Mouse (Mus musculus): ENCODE measurements at regions not wholly inside any gene's neighbourhood (a gene's known extent, or its start where the extent isn't known, plus 50 kb on each side); places are given as distances from the start of the nearest gene placed in this dataset.

DNA sequence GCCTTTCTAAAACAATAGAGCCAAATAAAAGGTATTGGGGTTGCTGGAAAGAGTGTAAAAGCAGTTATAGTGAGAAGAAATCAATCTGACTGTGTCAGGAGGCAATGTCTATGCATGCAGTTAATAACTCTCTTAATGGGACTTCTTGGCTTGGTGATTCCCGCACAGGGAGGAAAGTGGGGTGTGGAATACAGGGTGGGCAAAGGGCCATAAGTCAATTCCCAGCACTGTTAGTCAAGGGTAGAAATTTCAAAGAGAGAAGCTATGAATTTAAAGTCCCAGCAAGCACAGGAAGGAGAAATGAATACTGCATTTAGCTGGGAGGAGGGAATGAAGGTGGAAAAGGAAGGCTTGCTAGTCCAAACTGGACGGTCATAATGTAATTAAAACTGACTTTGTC lies 183.0 kb upstream of the Tle1 start:
- peaks cover 11% of the 10 kb centered on the region; the same call in 1 of the 2 replicates for H3K27me3 ChIP-seq
- H3K4me2 ChIP-seq (replicated peaks) = no peak overlapping the region
- no peak overlapping the region for H3K4me3 ChIP-seq
- no peak overlapping the region for H3K9ac ChIP-seq (replicated peaks)
- peaks cover 42% of the 10 kb centered on the region for H3K4me1 ChIP-seq
- ATAC-seq (replicated peaks) = no peak
- 27% methylated on average over 2 of the region's 2 CpGs for WGBS
- no peaks in the 10 kb centered on the region for H3K9me3 ChIP-seq
- H3K36me3 ChIP-seq = no peaks in the 10 kb centered on the region
- 0 out of 2 replicates have a peak overlapping the region, but pooled peaks have one; percentile 2 for H3K27ac ChIP-seq (replicated peaks)

DNA sequence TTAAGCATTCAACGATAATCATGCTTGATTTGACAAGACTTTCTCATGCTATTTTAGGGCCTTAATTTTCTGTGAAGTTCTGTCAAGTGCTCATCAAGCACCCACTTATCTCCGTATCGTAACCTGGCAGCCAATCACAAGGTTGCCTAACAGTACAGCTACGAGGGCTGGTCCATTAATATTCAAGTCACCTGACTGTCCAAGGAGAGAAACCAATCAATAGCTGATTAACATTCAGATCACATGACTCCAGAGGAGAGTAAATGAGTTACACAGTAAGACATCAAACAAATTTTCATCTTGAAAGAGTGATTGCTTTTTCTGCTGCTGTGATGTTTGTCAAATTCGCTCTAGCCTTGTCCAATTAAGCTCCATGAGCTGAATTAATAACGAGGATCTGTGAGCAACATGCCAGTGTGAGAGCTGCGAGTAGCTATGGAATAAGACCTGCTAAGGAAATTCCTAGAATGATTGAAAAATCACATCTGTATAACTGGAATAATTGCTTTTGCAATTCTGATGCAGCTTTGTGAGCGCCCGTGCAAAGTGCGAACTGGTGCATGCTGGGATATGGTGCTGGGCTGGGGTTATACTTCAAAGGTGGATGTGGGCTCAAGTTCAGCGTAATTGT lies 181.9 kb upstream of the Tle1 start:
- H3K4me3 ChIP-seq = peak overlapping the region; percentile 11; the same call in 1 of the 2 replicates
- H3K9ac ChIP-seq (replicated peaks) = no peak overlapping the region
- H3K4me2 ChIP-seq (replicated peaks) = peak overlapping the region; percentile 25
- ATAC-seq (replicated peaks) = peak; percentile 27; the same call in 1 of the 2 replicates
- no peaks in the 10 kb centered on the region for H3K9me3 ChIP-seq
- peaks cover 42% of the 10 kb centered on the region for H3K4me1 ChIP-seq
- peaks cover 5% of the 10 kb centered on the region; the same call in 1 of the 2 replicates for H3K27me3 ChIP-seq
- 11% methylated on average over 11 of the region's 11 CpGs for WGBS
- no peaks in the 10 kb centered on the region for H3K36me3 ChIP-seq
- H3K27ac ChIP-seq (replicated peaks) = no peak overlapping the region

DNA sequence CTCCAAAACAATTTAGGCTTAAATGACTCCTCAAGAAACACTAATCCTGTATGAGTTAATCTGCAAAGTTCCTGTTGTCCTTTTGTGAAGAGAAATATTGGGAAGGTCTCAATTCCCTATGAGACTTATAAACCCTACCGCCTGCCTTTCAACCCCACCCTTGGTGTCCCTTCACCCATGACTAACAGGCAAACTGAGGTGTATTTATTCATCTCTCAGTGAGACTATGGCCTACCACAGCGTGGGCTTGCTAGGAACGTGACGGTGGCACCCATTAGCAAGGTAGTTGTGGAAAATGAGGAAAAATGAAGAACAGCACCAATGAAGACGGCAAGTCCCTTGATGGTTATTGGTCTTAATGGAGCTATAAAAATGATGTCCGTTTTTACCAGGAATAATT lies 181.0 kb upstream of the Tle1 start:
- no peak for ATAC-seq (replicated peaks)
- H3K4me3 ChIP-seq = no peak overlapping the region
- H3K27ac ChIP-seq (replicated peaks) = no peak overlapping the region
- WGBS = 28% methylated on average over 6 of the region's 6 CpGs
- no peak overlapping the region for H3K9ac ChIP-seq (replicated peaks)
- peaks cover 42% of the 10 kb centered on the region for H3K4me1 ChIP-seq
- no peaks in the 10 kb centered on the region for H3K36me3 ChIP-seq
- peaks cover 5% of the 10 kb centered on the region; the same call in 1 of the 2 replicates for H3K27me3 ChIP-seq
- no peaks in the 10 kb centered on the region for H3K9me3 ChIP-seq
- no peak overlapping the region for H3K4me2 ChIP-seq (replicated peaks)

DNA sequence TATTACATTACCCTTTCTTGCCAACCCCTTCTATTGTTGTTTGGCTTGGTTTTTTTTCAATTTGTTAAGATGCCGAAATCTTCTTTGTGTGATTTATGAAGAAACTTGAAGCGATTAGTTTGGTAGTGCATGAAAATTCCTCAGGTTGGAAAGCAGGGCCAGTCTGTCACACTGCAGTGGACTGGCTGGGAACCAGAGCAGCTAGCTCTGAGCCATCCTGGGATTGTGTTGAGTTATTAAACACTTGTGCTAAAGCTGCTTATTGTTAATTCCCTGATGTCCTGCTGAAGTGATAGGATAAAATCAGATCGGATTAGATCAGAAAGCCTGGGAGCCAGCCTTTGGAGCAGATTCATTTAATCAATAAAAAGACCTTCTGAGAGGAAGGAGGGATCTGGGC lies 180.4 kb upstream of the Tle1 start:
- H3K9ac ChIP-seq (replicated peaks) = no peak overlapping the region
- no peak overlapping the region for H3K27ac ChIP-seq (replicated peaks)
- WGBS = 17% methylated on average over 3 of the region's 3 CpGs
- ATAC-seq (replicated peaks) = no peak
- H3K4me3 ChIP-seq = no peak overlapping the region
- H3K4me2 ChIP-seq (replicated peaks) = no peak overlapping the region
- peaks cover 10% of the 10 kb centered on the region; the same call in 1 of the 2 replicates for H3K27me3 ChIP-seq
- H3K9me3 ChIP-seq = no peaks in the 10 kb centered on the region
- no peaks in the 10 kb centered on the region for H3K36me3 ChIP-seq
- H3K4me1 ChIP-seq = peaks cover 41% of the 10 kb centered on the region

DNA sequence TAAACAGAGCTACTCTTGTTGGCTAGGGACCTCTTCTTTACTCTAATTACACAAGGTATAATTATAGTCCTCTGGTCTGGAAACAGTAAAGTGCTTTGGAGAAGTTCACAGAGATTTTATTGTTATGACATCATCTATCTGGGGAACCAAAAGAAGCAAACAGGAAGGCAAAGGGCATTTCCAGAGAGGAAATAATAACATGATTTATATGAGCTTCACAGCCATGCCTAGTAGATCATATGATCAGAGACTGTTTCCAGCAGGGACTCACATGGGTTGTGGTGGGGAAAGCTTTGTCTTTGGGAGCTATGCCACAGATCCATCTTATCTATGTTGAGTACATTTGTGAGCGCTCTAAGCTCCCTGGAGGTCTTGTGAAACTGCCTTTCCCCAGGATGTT lies 178.8 kb upstream of the Tle1 start:
- Histone ChIP-seq H3K4me2 (replicated peaks) (no peak overlapping the region), H3K4me3 (no peak overlapping the region), H3K4me1 (peaks cover 25% of the 10 kb centered on the region), H3K36me3 (no peaks in the 10 kb centered on the region), H3K9me3 (no peaks in the 10 kb centered on the region), H3K27ac (replicated peaks) (no peak overlapping the region), H3K9ac (replicated peaks) (no peak overlapping the region), H3K27me3 (peaks cover 10% of the 10 kb centered on the region; the same call in 1 of the 2 replicates)
- 98% methylated on average over 1 of the region's 1 CpGs for WGBS
- no peak for ATAC-seq (replicated peaks)

DNA sequence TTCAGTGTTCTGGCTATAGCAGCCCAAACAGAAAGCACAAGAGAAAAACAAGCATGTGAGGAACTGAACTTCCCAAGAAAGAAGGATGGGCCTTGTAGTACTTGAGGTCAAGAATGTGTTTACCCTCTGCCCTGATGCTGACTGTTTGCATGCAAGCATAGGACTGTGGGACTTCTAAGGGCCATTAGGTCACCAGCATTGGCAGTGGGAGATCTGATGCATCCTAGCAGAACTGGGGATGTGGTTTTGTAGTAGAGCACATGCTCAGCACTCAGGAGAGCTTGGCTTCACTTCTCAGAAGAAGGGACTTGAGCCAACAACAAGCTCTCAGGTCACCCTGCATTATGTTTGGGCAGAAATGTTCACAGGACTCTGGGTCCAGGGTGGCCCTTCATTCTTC lies 178.3 kb upstream of the Tle1 start:
- Histone ChIP-seq H3K9me3 (no peaks in the 10 kb centered on the region), H3K4me1 (peaks cover 20% of the 10 kb centered on the region), H3K4me3 (no peak overlapping the region), H3K27me3 (peaks cover 10% of the 10 kb centered on the region; the same call in 1 of the 2 replicates), H3K9ac (replicated peaks) (no peak overlapping the region), H3K4me2 (replicated peaks) (no peak overlapping the region), H3K27ac (replicated peaks) (no peak overlapping the region), H3K36me3 (no peaks in the 10 kb centered on the region)
- no peak for ATAC-seq (replicated peaks)

DNA sequence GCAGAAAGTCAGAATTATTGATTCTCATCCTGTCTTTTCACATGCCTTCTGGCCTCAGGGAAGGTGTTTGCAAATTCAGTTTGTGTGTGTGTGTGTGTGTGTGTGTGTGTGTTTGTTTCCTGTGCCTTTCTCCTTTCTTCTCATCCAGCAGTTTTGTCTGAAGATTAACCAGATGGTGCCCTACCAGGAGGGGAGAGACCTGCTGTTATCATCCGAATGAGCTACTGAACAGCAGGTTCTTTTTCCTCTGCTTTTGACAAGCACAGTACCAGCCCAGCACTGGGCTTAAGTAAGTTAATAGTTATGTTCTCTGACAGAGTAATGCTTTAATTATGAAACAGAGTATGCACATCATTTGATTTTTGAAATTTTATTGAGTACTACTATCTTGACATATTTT lies 176.8 kb upstream of the Tle1 start:
- Histone ChIP-seq H3K9ac (replicated peaks) (no peak overlapping the region), H3K4me1 (peaks cover 5% of the 10 kb centered on the region), H3K36me3 (no peaks in the 10 kb centered on the region), H3K4me3 (no peak overlapping the region), H3K27ac (replicated peaks) (no peak overlapping the region), H3K9me3 (no peaks in the 10 kb centered on the region), H3K27me3 (peaks cover 10% of the 10 kb centered on the region; the same call in 1 of the 2 replicates), H3K4me2 (replicated peaks) (no peak overlapping the region)
- 29% methylated on average over 1 of the region's 1 CpGs for WGBS
- no peak for ATAC-seq (replicated peaks)

DNA sequence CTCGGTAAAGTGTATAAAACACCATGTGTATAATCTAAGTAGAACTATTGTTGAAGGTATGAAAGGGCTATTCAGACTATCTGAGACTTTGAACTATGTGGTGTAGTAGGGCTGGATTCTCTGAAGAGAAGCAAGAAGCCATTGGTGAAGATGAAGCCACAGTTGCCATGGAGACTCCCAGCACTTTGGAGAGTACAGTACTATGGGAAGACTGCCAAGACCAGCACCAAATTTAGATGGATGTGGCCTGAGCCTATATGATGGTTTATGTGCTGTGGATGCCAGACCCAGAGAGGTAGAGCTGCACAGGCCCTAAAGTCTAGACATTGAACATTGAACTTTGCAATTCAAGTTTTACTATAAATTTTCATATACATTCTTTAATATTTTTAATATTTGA lies 151.3 kb upstream of the Tle1 start:
- H3K4me2 ChIP-seq (replicated peaks) = no peak overlapping the region
- 22% methylated on average over 1 of the region's 1 CpGs for WGBS
- ATAC-seq (replicated peaks) = no peak

DNA sequence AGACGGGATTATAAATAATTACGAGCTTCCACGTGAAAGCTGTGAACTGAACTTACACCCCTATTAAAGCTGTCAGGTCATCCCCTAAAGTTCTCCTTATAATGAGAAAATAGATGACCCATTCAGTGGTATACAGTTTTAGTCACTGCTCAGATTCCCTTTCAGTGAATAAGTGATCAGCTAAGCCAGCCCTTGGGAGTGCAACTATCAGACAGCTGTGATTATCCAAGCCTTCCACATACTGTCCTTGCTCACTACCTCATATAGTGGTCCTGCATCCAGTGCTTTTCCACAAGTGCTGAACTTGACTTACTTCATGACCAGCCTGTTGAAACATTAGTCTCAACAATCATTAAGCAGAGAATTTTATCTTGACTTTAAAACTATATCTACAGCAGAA lies 131.2 kb upstream of the Tle1 start:
- H3K27me3 ChIP-seq = no peaks in the 10 kb centered on the region
- no peak overlapping the region for H3K27ac ChIP-seq (replicated peaks)
- ATAC-seq (replicated peaks) = no peak
- WGBS = 61% methylated on average over 3 of the region's 3 CpGs
- H3K9ac ChIP-seq (replicated peaks) = no peak overlapping the region
- no peak overlapping the region for H3K4me2 ChIP-seq (replicated peaks)
- peaks cover 17% of the 10 kb centered on the region for H3K4me1 ChIP-seq
- H3K9me3 ChIP-seq = no peaks in the 10 kb centered on the region
- no peak overlapping the region for H3K4me3 ChIP-seq
- H3K36me3 ChIP-seq = no peaks in the 10 kb centered on the region

More for the DNA sequence above, 151.3 kb upstream of the Tle1 start:
- H3K27me3 ChIP-seq = no peaks in the 10 kb centered on the region
- H3K27ac ChIP-seq (replicated peaks) = no peak overlapping the region
- no peaks in the 10 kb centered on the region for H3K36me3 ChIP-seq
- H3K9ac ChIP-seq (replicated peaks) = no peak overlapping the region
- no peak overlapping the region for H3K4me3 ChIP-seq
- H3K4me1 ChIP-seq = no peaks in the 10 kb centered on the region
- no peaks in the 10 kb centered on the region for H3K9me3 ChIP-seq

DNA sequence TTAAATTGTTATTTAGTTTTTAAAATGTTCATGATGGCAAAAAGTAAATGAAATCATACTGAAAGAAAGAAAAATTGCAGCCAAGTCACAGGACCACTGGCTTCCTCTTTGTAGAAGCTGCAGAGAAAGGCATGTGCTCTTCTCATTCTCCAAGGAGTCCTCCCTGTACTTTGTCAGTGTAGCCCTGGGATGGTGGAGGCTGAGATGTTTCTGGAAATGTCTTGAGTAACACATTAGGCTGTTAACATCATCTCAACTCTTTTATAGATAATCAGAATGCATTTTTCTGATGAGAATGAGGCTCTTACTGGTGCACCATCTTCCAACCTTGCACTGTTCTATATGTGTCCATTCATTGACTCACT lies 128.3 kb upstream of the Tle1 start:
- Histone ChIP-seq H3K27ac (replicated peaks) (peak overlapping the region; percentile 81), H3K9ac (replicated peaks) (no peak overlapping the region), H3K4me2 (replicated peaks) (no peak overlapping the region), H3K36me3 (no peaks in the 10 kb centered on the region), H3K9me3 (no peaks in the 10 kb centered on the region), H3K4me1 (peaks cover 17% of the 10 kb centered on the region), H3K27me3 (no peaks in the 10 kb centered on the region), H3K4me3 (no peak overlapping the region)
- peak; percentile 70 for ATAC-seq (replicated peaks)

DNA sequence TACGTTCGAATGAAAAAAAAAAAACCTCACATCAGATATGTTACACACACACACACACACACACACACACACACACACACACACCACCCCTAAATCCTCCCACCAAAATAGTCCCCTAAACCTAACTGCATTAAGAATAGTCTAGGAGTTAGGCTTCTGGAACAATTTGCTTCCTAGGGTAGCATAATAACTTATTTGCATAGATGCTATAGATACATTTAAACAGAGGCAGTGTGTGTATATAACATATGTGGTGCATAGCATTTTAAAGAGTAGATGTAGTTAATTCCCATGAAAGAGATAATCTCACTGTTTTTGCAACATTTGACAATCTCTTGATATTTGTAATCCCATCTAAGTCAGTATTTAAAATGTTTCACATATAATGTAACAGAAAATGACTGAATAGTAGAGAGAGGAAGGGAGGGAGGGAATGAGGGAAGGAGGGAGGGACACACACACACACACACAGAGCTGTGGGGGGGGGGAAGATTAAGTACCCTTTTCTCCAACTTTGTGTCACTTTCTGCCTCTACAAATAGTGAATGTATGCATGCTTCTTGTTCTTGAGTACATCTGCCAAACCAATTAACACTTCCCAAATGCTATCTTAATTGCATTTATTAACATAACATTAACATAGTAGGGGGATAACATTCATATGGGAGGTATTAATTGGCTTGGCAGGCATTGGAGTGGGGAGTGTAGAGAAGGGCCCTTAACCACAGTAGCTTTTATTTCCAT lies 127.7 kb upstream of the Tle1 start:
- peaks cover 17% of the 10 kb centered on the region for H3K4me1 ChIP-seq
- peak overlapping the region; percentile 81 for H3K27ac ChIP-seq (replicated peaks)

DNA sequence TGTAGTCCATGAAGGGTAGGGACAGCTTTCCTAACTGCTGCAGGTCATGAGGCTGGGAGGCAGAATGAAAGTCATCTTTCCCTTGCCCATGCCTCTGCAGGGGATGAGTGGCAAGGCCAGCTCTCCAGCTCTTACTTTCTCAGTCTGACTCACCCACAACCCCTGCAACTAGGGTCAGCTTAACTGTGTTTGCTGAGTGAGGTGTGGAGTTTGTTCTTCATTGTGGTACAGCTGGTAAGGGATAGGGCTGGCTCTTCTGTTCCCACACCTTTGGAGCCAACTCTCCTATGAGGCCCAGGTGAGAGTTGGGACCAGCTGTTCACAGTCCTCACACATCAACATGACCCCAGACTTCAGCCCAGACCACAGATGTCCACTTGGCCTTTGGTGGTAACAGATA lies 124.2 kb upstream of the Tle1 start:
- Histone ChIP-seq H3K27me3 (no peaks in the 10 kb centered on the region), H3K9ac (replicated peaks) (no peak overlapping the region), H3K4me1 (peaks cover 17% of the 10 kb centered on the region), H3K4me3 (no peak overlapping the region), H3K36me3 (no peaks in the 10 kb centered on the region), H3K4me2 (replicated peaks) (no peak overlapping the region), H3K9me3 (no peaks in the 10 kb centered on the region), H3K27ac (replicated peaks) (no peak overlapping the region)
- no peak for ATAC-seq (replicated peaks)

More for the DNA sequence above, 127.7 kb upstream of the Tle1 start:
- no peak overlapping the region for H3K9ac ChIP-seq (replicated peaks)
- no peak overlapping the region for H3K4me2 ChIP-seq (replicated peaks)
- H3K9me3 ChIP-seq = no peaks in the 10 kb centered on the region
- no peaks in the 10 kb centered on the region for H3K27me3 ChIP-seq
- H3K36me3 ChIP-seq = no peaks in the 10 kb centered on the region
- H3K4me3 ChIP-seq = no peak overlapping the region
- 53% methylated on average over 2 of the region's 2 CpGs for WGBS
- peak; percentile 98 for ATAC-seq (replicated peaks)
